26 mouse cellular contexts compared by ENCODE assay signal in the genomic region with DNA sequence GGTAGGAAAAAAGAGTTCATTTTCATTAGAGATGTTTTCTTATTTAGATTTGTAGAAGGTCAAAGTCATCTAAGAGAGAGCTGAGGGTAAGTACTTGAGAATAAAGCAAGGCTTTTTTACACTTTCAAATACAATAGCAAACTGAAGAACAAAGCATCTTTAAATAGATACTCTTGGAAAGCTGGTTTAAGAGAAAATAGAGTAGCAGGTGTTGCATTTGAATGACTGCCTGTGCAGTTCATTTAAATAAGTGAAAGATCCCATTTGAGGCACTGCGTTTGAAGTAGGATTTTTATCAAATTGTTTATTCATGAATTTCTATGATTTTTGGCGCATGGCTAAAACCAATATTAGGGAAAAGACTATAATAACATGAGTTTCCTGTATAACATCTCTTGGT. TPM values are rescaled to one million over a fixed set of nuclear protein-coding genes. Genes with fewer than 3 reads are reported as not detected.
A peak's percentile ranks its signal among the peaks of the same experiment; 100 is the strongest.
DNase-seq lines count a peak whose midpoint lies in the region; ATAC-seq and TF ChIP-seq lines count a peak whose summit lies in the region.
"Had no signal": no experiment of that assay in that cellular context is flagged by ENCODE, and none has a peak within 500 bp of the region (broad histone marks: within the 10 kb centered on the region; RNA-seq: fewer than 3 reads in every experiment).

No protein-coding gene starts in this region.

- H3K4me1 ChIP-seq in forebrain, embryonic 14.5 days (ENCODE audit: control insufficient read depth, insufficient read depth, low read length): peaks cover 3% of the 10 kb centered on the region; the same call in 1 of the 2 replicates
- peaks cover 5% of the 10 kb centered on the region for H3K4me1 ChIP-seq in forebrain, embryonic 13.5 days
- no peaks in the 10 kb centered on the region for H3K4me1 ChIP-seq in forebrain, postnatal 0 days (ENCODE audit: insufficient read depth)
- H3K4me1 ChIP-seq in forebrain, embryonic 10.5 days: peaks cover 7% of the 10 kb centered on the region

- ATAC-seq in forebrain, embryonic 14.5 days: no peak
- no peak for ATAC-seq in forebrain, embryonic 13.5 days
- peak; percentile 61; the same call in 1 of the 2 replicates for ATAC-seq in forebrain, postnatal 0 days
- ATAC-seq: activated CD4-positive, CD25-positive, alpha-beta regulatory T cell, adult 4 months; CD4-positive, CD25-positive, alpha-beta regulatory T cell, adult 4 months; Patski had no signal

- intact Hi-C loops in heart, postnatal 10 days (cut with DNase I): no loop called here
- intact Hi-C loops in left cerebral cortex, postnatal 25 days (cut with DNase I): no loop called here

- no peak overlapping the region for H3K27ac ChIP-seq in forebrain, embryonic 14.5 days (ENCODE audit: low read depth, low read length)
- no peak overlapping the region for H3K27ac ChIP-seq in forebrain, embryonic 13.5 days
- H3K27ac ChIP-seq in forebrain, postnatal 0 days (ENCODE audit: low read depth, low read length): no peak overlapping the region
- no peak overlapping the region for H3K27ac ChIP-seq in forebrain, embryonic 10.5 days

- no peaks in the 10 kb centered on the region for H3K36me3 ChIP-seq in forebrain, embryonic 14.5 days (ENCODE audit: control insufficient read depth, insufficient read depth, low read length)
- H3K36me3 ChIP-seq in forebrain, embryonic 13.5 days (ENCODE audit: poor library complexity, severe bottlenecking): no peaks in the 10 kb centered on the region
- no peaks in the 10 kb centered on the region for H3K36me3 ChIP-seq in forebrain, postnatal 0 days (ENCODE audit: insufficient read depth)
- no peaks in the 10 kb centered on the region for H3K36me3 ChIP-seq in forebrain, embryonic 10.5 days (replicated peaks)
- H3K36me3 ChIP-seq: G1E had no signal

- no peak overlapping the region for H3K4me3 ChIP-seq in forebrain, embryonic 14.5 days (ENCODE audit: low read depth, low read length)
- no peak overlapping the region for H3K4me3 ChIP-seq in forebrain, embryonic 13.5 days
- no peak overlapping the region for H3K4me3 ChIP-seq in forebrain, postnatal 0 days (ENCODE audit: low read depth, low read length)
- no peak overlapping the region for H3K4me3 ChIP-seq in forebrain, embryonic 10.5 days

- no peaks in the 10 kb centered on the region for H3K27me3 ChIP-seq in forebrain, embryonic 14.5 days (replicated peaks; ENCODE audit: control insufficient read depth, insufficient read depth, low read length)
- H3K27me3 ChIP-seq in forebrain, embryonic 13.5 days: no peaks in the 10 kb centered on the region
- no peaks in the 10 kb centered on the region for H3K27me3 ChIP-seq in forebrain, postnatal 0 days (ENCODE audit: insufficient read depth, low read length)
- H3K27me3 ChIP-seq in forebrain, embryonic 10.5 days (ENCODE audit: poor library complexity, severe bottlenecking): no peaks in the 10 kb centered on the region
- H3K27me3 ChIP-seq: CH12.LX had no signal

- no peak overlapping the region for H3K9ac ChIP-seq in forebrain, embryonic 14.5 days (ENCODE audit: low read length)
- H3K9ac ChIP-seq in forebrain, embryonic 13.5 days: no peak overlapping the region
- no peak overlapping the region for H3K9ac ChIP-seq in forebrain, postnatal 0 days

- H3K9me3 ChIP-seq in forebrain, embryonic 14.5 days (replicated peaks; ENCODE audit: control insufficient read depth, low read length): no peaks in the 10 kb centered on the region
- H3K9me3 ChIP-seq in forebrain, embryonic 13.5 days (replicated peaks): no peaks in the 10 kb centered on the region
- no peaks in the 10 kb centered on the region for H3K9me3 ChIP-seq in forebrain, postnatal 0 days (ENCODE audit: low read length)
- no peaks in the 10 kb centered on the region for H3K9me3 ChIP-seq in forebrain, embryonic 10.5 days
- H3K9me3 ChIP-seq: G1E had no signal

- peak; percentile 14 for DNase-seq in forebrain, embryonic 14.5 days (ENCODE audit: low spot score)
- DNase-seq in forebrain, postnatal 0 days: peak; percentile 17
- DNase-seq in forebrain, embryonic 10.5 days (ENCODE audit: extremely low spot score, low spot score): no peak
- DNase-seq in R1 (ENCODE audit: low read depth, low spot score) (peak; percentile 10), ZHBTc4 (ENCODE audit: low read depth, low spot score) (peak; percentile 7)
- no peak for DNase-seq in heart, postnatal 10 days
- DNase-seq in left cerebral cortex, postnatal 25 days (ENCODE audit: low spot score in 2 of 2): no peak
- DNase-seq: adrenal gland, adult 2 months; adrenal gland, adult 8-10 months; adrenal gland, postnatal 10 days; adrenal gland, postnatal 14 days; adrenal gland, postnatal 25 days; adrenal gland, postnatal 36 days; B cell, adult 2 months; cerebellum, adult 11 months; cerebellum, adult 11-12 months; cerebellum, adult 18-20 months; cerebellum, adult 2 months had no signal

- no peak overlapping the region for H3K4me2 ChIP-seq in forebrain, embryonic 14.5 days (ENCODE audit: low read length)
- no peak overlapping the region for H3K4me2 ChIP-seq in forebrain, embryonic 13.5 days
- H3K4me2 ChIP-seq in forebrain, postnatal 0 days (ENCODE audit: low read depth): no peak overlapping the region

- no peak for TF ChIP-seq CTCF in forebrain, postnatal 0 days (IDR thresholded peaks at IDR 0.05; ENCODE audit: low read depth)

- 67% methylated on average over 2 of the region's 2 CpGs for WGBS in forebrain, embryonic 14.5 days
- 58% methylated on average over 2 of the region's 2 CpGs for WGBS in forebrain, embryonic 13.5 days
- WGBS in forebrain, postnatal 0 days: 37% methylated on average over 2 of the region's 2 CpGs
- WGBS in forebrain, embryonic 10.5 days: 83% methylated on average over 2 of the region's 2 CpGs

RNA-seq across cellular contexts. Expression of a gene that starts 44.4 kb away (rescaled TPM):
- polyA plus RNA-seq in forebrain, embryonic 14.5 days (2014; fragmentation: Nextera tagmentation; extraction: Ambion mirVana): 367 and 449 TPM in 2 replicates
- 261 and 282 TPM in 2 replicates for polyA plus RNA-seq in forebrain, embryonic 13.5 days (2015; fragmentation: Nextera tagmentation; extraction: Ambion mirVana)
- 421 and 468 TPM in 2 replicates for total RNA-seq in forebrain, postnatal 0 days (2014; rRNA removed)
- 409 and 477 TPM in 2 replicates for polyA plus RNA-seq in forebrain, postnatal 0 days (2015; fragmentation: Nextera tagmentation; extraction: Ambion mirVana)
- 119 and 121 TPM in 2 replicates for polyA plus RNA-seq in forebrain, embryonic 10.5 days (2016; fragmentation: Nextera tagmentation; extraction: Ambion mirVana)
- total RNA-seq in heart, postnatal 10 days (2021): 100 to 1,000 TPM; 255 to 258 TPM
- 1,000 to 10,000 TPM in 1 of 2 experiments, 100 to 1,000 TPM in 1; 977 to 1,064 TPM for total RNA-seq in left cerebral cortex, postnatal 25 days (2021)

RNA-seq across cellular contexts. Expression of a gene that starts 55.1 kb away (rescaled TPM):
- 0.60 and 2.3 TPM in 2 replicates for polyA plus RNA-seq in forebrain, embryonic 14.5 days (2014; fragmentation: Nextera tagmentation; extraction: Ambion mirVana)
- polyA plus RNA-seq in forebrain, embryonic 13.5 days (2015; fragmentation: Nextera tagmentation; extraction: Ambion mirVana): 2.5 TPM in 2 replicates
- total RNA-seq in forebrain, postnatal 0 days (2014; rRNA removed): 2.4 and 5.5 TPM in 2 replicates
- polyA plus RNA-seq in forebrain, postnatal 0 days (2015; fragmentation: Nextera tagmentation; extraction: Ambion mirVana): 2.6 and 7.5 TPM in 2 replicates
- 1.6 and 2.2 TPM in 2 replicates for polyA plus RNA-seq in forebrain, embryonic 10.5 days (2016; fragmentation: Nextera tagmentation; extraction: Ambion mirVana)
- total RNA-seq in heart, postnatal 10 days (2021): under 1 TPM; 0.72 to 0.97 TPM
- total RNA-seq in left cerebral cortex, postnatal 25 days (2021): 10 to 100 TPM; 14.4 to 17.1 TPM
- total RNA-seq: MEL had no signal
- polyA plus RNA-seq: C2C12, G1E had no signal

Comparison
In these comparisons a context has a peak if more than half of its experiments do, and no peak if none do; other contexts are left out.
1. DNase-seq: peak in forebrain, embryonic 14.5 days (single experiment), forebrain, postnatal 0 days (single experiment), R1 (single experiment) and ZHBTc4 (single experiment); none in forebrain, embryonic 10.5 days (single experiment), heart, postnatal 10 days (0 of 2) and left cerebral cortex, postnatal 25 days (0 of 2).